Mouse (Mus musculus) skeletal muscle tissue, postnatal 0 days (tissue): ENCODE results near the gene Gm26992. TPM values are rescaled to one million over a fixed set of nuclear protein-coding genes. Genes with fewer than 3 reads are reported as not detected.

Source experiments
- polyA plus RNA-seq: library from polyadenylated mRNA; unstranded; fragments of >200 nt; fragmentation: Nextera tagmentation; extraction: Ambion mirVana; gene quantifications from 2 replicates; pipeline ENCODE4 v1.2.1, GENCODE M21; 2015

The Gm26992 gene
- not detected in 2 replicates for polyA plus RNA-seq

DNA sequence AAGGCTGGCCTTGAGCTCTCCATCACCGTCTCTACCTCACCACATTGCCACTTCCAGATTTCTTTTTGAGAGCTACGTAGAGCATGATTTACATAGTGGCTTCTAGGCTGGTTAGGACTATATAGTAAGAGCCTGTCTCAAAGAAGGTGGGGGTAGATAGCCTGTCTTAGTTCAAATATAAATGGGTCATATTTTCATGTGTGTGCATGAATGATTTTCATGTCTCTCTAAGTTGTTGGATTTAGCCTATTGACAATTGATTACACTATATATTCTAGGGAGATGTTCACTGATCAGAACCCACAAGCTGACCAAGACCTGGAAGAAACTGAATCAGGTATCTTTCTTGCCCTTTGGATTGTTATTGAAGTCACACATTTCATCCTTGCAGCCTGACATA lies at the start of gene Gm26992:
TSS of gene Gm26992 (plus strand) at position 301 of the 400 bp plus-strand sequence.

DNA sequence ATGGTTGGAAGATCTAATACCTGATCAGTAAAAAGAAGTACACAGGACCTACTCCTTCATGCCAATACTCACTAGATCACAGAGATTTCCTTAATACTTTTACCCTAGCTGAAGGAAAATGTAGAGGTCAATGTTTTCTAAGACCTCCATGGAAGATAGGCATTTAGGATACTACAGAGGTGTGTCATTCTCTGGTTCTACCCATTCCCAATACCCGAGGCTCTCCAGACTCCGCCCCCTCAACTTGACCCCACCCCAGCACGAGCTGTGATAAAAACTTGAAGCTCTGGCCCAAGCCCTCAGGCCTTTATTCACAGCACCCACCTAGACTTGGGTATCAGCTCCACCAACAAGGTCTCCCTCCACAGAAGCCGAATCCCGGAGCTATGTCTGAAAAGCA lies 7.6 kb upstream of the Gm26992 start, which contains the start of gene Tsx:
TSS of gene Tsx (plus strand) at position 301 of the 400 bp plus-strand sequence.

Other genes starting within 250 kb of the Gm26992 start
- gene Nap1l2, start 235.4 kb upstream of the Gm26992 start, polyA plus RNA-seq, result 0.05 TPM in 1 of 2 replicates, not detected in the other
- gene Cdx4, start 100.6 kb upstream of the Gm26992 start, polyA plus RNA-seq, result not detected in 2 replicates
- gene Chic1, start 65.5 kb upstream of the Gm26992 start, polyA plus RNA-seq, result 0.48 and 0.65 TPM in 2 replicates
- not detected in 2 replicates for gene Tsx, start 7.5 kb upstream of the Gm26992 start, polyA plus RNA-seq
- gene Zcchc13, start 208.6 kb downstream of the Gm26992 start, polyA plus RNA-seq, result not detected in 2 replicates